Mouse (Mus musculus) left cerebral cortex, adult 9 months (tissue): ENCODE measurements around the gene Tspyl1.
A peak's percentile ranks its signal among the peaks of the same experiment; 100 is the strongest.
"Not testable (repeated sequence)": the region's sequence is repeated elsewhere in the genome, so short reads cannot be mapped to it uniquely, and the experiment has no call there.

Experiments
- DNase-seq, 2 experiments: peaks; one replicate each; pipeline ENCODE4 v3.0.0; 2022; ENCODE audit warnings: low spot score in 2 of 2

The Tspyl1 gene

DNA sequence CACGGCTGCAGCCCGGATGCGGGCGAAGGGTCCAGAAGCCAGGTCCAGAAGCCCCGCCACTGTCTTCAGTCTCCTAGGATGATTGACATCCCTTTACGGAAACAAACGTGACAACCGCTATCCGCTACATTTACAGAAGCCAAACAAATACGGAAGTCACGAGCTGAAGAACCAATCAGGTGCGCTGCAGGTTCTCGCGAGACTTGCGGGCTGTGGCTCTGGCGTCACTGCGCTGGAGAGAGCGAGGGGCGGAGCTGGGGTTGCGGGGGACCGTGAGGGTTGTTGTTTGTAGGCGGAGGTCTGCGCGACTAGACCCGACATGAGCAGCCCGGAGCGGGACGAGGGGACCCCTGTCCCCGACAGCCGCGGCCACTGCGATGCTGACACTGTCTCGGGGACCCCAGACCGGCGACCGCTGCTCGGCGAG lies at the start of gene Tspyl1:
Tspyl1 (plus strand) TSS at position 229 of the 427 bp plus-strand sequence.
- peak; percentile 91 to 98 for DNase-seq

DNA sequence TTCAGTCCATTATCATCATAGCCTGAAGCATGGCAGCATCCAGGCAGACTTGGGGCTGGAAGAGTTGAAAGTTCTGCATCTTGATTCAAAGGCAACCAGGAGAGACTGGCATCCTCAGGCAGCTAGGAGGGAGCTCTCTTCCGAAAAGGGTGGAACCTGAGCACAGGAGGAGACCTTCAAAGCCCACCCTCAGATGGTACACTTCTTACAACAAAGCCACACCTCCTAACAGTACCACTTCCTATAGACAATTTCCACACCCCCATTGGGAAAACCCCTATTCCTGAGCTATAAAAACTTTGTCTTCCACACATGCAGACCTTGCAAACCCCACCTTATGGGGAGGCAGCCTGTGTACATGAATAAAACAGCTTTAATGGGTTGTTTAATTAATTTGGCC lies 48.6 kb upstream of the Tspyl1 start:
- DNase-seq = no peak

DNA sequence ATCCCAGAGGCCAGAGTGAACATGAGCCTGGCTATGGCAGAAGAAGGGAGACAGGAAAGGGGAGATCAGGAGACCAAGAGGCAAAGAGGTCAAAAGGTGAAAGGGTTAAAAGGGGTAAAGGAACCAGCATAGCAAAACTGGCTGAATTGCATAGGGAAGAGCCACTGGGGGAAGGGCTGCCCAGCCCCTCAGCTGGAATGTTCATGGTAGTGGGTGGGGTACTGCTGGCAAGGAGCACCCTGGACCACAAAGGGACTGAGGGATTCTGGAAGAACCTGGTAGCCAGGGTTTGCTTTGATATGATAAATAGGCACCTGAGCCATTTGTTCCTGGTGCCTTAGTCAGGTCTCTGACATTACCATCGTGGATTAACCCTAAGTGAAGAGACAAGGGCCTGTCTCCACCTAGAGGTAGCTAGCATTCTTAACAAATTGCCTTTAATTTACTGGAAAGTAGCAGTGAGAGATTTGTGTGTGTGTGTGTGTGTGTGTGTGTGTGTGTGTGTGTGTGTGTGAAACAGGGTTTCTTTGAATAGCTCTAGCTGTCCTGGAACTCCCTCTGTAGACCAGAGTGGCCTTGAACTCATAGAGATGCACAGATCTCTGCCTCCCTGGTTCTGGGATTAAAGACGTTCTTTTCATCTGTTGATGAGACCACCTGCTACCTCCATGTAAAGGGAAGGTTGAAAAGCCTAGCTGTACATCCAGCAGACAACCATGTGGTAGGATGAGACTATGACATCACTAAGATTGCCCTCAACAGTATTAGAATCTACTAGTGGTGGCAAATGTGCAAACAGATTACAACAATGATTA lies 47.9 kb upstream of the Tspyl1 start:
- no peak for DNase-seq

DNA sequence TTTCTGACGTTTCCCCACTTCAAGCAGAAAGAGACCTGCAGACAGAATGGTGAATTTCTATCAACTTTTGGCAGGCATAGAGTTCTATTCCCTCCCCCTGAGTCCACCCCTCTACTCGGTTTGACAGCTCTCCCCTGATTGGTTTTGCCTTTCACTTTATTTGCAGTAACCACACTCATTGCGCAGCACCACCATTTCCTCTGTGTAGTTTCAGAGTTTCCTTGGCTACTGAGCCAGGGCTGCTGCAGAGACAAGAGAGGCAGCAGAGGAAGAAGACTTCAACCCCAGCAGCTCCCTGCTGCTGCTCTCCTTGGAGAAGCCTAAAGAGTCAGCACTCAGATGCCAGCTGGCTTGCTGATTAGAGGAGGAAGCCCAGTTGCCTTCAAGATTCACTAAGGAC lies 46.6 kb upstream of the Tspyl1 start:
- DNase-seq = no peak

DNA sequence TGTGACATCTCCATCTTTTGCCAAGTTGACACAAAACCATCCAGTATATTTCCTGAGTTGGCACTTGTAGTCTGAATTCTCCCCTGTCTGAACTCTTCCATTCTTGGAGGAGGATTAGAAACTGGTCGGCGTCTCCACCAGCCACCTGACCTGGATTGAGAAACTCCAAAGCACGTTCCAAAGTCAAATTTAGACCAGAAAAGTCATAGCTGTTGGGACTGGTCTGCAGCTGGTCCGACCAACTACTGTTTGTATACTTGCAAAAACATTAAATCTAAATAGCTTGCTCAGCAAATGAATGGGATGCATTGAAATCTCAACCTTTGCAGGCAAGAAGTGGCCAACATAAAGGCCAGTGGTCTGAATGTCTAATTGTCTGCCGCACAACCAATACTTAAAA lies 45.4 kb upstream of the Tspyl1 start:
- DNase-seq = no peak

DNA sequence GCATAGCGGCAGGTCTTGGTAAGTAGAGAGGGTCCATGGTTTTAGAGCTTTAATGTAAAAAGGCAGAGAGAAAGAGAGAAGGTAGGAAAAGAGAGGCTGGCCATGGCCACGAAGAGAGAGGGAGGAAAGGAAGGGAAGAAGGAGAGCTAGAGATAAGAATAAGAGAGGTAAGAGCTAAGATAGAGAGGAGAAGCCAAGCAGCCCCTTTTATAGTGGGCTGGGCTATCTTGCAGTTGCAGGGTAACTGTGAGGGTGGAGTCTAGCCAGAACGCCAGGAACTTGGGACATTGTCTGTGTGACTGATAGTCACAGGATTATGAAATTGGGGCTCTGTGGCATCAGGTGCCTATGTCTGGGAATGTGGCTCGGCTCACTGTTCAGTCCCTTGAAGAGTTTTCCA lies 43.5 kb upstream of the Tspyl1 start:
- DNase-seq = no peak

DNA sequence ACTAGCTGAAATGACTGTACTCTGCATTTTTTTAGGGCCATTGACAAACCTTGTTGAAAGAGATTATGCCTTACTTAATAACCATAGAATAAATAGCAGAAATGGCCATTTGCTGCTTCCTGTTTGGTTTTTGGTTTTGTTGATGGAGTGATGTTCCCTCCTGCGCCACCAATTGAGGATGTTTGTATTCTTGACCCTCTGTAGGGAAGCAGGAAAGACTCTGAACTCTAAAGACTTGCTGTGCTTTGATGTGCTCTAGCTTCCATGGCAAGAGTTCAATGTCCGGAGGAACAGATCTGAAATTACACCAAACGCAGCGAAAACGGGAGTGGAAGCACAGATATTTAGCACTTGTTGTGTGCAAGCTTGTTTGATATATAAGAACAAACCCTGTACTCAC lies 37.2 kb upstream of the Tspyl1 start:
- DNase-seq = no peak

DNA sequence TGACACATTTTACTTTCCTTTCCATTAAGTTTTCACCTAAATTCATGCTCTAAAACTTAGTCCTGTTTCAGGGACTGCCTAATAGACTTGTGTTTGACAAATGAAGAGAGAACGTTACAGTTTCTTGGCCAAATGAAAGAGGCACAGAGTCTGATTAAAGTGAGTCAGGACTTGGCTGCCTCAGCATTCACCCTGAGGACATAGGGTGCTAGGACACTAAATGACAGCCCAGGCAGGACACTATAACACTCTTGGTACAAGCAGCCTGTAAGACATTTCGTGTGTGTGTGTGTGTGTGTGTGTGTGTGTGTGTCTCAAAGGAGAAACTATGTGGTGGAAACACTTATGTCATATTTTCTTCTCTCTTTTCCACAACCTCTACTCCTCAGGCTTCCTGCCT lies 35.9 kb upstream of the Tspyl1 start:
- no peak for DNase-seq

DNA sequence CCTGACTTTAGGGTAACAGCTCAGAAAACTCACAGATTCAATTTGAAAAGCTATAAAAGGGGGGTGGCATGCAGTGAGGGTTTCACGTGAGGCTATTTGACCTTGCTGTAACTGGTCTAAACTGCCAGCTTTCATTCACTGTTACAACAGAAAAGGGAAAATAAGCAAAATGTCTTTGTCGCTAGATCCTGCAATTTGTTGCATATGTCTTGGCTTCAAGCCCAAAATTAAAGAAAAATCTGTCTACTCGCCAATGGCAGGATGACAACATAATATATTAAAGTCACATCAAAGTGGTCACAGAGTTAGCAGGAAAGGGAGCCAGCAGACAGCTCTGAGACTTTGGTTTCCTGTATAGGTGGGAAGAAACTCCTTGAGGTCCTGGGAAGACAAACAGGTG lies 34.2 kb upstream of the Tspyl1 start:
- DNase-seq = no peak

DNA sequence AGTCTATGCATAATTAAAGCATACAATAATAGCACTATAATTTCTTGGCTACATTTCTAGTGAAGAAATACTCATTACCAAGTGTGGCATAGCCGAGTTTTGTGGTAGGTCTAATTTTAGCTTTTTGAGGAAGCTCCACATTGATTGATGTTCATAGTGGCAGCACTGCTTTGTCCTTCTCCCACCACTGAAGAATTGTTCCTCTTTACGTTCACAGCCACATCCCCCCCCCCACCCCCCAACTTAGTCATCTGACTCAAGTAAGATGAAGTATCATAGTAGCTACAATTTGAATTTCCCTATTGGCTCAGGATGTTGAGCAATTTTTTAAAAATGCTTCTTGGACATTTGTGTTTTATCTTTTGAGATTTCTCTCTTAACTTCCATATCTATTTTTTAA lies 32.4 kb upstream of the Tspyl1 start:
- no peak for DNase-seq

DNA sequence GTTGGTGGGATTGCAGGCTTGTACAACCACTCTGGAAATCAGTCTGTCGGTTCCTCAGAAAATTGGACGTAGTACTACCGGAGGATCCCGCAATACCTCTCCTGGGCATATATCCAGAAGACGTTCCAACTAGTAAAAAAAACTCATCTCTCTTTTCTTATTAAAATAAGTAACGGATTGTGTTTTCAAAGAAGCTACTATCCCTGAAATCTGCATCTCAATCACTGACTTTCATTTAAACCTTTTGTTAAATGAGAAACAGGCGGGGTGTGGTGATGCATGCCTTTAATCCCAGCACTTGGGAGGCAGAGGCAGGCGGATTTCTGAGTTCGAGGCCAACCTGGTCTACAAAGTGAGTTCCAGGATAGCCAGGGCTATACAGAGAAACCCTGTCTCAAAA lies 29.2 kb upstream of the Tspyl1 start:
- DNase-seq = not testable (repeated sequence)

DNA sequence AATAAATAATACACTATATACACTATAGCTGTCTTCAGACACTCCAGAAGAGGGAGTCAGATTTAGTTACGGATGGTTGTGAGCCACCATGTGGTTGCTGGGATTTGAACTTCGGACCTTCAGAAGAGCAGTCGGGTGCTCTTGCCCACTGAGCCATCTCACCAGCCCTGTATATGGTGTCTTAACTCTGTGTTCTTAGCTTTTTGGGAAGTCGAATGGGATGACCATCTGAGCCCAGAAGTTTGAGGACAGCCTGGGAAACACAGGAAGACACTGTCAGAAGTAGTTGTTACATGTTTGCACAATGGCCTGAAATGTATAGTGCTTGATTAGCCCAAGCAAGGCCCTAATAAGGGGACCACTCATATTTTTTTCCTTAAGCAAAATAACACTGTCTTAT lies 16.9 kb upstream of the Tspyl1 start:
- DNase-seq = no peak

DNA sequence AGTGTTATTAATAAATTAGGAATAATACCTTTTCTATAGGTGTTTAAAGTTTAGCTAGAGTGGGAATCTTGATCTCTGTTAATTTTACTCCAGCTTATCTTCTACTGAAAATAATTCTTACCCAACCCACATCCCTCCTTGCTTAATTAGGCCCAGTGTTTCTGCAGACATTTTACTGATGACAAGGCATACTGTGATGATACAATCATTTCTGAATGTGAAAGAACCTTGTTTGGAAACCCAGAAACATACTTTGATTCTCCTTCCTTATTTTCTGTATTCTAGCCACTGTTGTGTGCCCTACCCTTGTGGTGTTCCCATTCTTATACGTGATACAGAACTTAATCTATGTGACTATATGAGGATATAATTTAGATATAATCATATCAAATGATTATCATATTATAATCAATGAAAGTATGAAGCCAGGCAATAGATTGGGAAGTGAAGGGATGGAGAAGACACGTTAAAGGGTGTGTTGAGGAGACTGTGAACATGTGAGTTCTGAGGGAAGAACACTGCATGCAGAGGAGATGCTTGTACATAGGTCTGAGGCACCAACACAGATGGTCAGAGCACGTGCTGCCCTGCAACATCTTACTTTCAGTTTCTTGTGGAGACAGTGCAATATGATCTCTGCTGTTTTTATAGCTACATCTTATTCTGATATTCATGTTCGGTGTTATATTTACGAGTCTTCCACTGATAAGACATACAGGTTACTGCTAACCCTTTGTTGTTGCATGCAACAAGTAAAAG lies 14.5 kb upstream of the Tspyl1 start:
- DNase-seq = no peak

DNA sequence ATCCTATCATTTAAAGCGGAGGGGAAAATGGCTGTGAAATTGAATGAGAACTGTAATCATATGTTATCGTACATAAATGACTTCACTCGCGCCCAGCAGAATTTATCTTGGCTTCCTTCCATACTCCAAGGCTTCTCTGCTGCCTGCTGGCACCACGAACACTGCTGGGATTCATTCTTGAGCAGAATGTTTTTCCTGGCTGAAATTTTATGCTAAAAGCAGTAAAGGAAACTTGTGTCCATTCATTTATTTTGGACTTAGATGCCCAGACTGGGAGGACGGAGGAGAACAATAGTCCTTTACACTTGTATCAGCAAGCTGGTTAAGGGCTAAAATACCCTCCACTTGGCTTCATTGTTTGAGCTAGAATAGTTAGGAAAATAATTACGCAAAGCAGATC lies 10.3 kb upstream of the Tspyl1 start:
- peak in 1 of 2 experiments; percentile 16 for DNase-seq

DNA sequence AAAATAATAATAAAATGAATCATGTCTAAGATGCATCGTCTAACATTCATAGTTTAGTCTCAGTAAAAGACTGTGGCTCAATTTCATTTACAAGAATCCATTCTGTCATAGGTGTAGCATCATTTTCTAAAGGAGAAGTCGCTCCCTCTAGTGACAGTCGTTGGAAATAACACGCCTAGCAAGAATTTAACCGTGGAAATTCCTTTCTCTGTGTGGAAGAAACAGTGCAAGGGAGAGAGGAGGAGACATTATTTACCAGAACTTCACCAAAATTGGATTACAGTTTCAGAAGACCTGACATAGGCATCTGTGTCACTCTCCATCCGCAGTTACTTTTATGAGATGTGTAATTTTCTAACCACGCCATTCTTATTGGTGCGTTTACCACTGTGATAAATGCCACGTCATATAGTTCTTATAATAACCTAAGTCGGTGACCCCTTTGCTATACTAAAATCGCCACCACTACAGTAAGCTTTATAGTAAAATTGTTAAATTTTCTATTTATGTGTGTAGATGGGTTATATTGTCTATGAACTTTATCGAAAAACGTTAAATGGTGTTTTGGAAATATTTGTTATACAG lies 1.3 kb upstream of the Tspyl1 start:
- peak in 1 of 2 experiments; percentile 81 for DNase-seq

DNA sequence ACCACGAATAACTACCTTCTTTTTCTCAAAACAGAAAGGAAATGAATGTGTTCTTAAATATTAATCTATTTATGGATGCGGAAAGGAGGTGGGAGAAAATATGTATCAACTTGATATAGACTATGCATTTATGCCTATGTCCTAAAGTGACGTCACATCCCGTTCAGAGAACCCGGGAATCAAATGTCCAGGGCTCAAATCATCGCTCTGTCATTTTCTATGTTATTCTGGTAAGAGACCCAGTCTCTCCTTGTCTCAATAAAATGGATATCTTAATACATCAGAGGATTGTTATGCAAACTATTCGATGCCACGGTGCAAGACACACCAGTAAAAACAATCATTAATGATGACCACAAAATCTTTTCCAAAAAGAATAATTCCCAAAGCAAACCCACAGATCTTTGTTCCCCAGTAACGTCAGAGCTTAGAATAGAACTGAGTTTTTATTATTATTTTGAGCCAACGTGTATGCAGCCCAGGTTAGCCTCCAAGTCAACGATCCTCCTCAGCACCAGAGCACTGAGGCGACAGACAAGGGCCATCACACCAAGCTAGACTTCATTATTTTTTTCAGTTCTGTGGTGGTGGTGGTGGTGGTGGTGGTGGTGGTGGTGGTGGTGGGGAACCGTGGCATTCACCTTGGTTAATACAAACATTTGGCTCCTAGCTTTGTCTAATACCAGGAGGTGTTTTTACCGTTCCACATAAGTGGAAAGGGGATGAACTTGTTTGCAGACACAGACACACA lies 604 bp upstream of the Tspyl1 start:
- peak in 1 of 2 experiments; percentile 23 for DNase-seq

DNA sequence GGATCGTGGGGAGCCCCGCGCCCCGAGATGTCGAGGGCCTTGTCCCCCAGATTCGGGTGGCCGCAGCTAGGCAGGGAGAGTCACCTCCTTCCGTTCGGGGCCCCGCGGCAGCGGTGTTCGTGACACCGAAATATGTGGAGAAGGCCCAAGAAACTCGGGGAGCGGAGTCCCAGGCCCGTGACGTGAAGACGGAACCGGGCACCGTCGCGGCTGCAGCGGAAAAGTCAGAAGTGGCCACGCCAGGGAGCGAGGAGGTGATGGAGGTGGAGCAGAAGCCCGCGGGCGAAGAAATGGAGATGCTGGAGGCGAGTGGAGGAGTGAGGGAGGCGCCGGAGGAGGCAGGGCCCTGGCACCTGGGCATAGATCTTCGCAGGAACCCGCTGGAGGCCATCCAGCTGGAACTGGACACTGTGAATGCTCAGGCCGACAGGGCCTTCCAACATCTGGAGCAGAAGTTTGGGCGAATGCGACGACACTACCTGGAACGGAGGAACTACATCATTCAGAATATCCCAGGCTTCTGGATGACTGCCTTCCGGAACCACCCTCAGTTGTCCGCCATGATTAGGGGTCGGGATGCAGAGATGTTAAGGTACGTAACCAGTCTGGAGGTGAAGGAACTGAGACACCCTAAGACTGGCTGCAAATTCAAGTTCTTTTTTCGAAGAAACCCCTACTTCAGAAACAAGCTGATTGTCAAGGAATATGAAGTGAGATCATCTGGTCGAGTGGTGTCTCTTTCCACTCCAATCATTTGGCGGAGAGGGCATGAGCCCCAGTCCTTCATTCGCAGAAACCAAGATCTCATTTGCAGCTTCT lies 639 bp downstream of the Tspyl1 start:
- DNase-seq = peak in 1 of 2 experiments; percentile 53

DNA sequence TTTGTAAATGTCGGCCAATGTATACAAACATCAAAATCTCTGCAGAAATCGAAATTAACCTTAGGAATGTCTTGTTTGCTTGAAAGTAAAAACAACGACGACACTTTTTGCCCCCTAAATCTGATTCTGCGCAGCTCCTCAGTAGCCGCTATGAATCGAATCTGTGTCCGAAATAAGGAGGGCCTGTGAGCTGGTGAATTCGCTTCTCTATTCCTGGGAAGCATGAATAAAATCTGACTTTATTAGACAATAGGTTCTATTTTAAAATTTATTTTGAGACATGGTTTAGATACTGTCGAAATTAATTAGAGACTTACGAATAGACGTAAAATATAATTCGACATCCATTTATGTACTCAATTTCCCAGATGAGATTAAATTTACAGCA lies 14.9 kb downstream of the Tspyl1 start:
- DNase-seq = no peak

DNA sequence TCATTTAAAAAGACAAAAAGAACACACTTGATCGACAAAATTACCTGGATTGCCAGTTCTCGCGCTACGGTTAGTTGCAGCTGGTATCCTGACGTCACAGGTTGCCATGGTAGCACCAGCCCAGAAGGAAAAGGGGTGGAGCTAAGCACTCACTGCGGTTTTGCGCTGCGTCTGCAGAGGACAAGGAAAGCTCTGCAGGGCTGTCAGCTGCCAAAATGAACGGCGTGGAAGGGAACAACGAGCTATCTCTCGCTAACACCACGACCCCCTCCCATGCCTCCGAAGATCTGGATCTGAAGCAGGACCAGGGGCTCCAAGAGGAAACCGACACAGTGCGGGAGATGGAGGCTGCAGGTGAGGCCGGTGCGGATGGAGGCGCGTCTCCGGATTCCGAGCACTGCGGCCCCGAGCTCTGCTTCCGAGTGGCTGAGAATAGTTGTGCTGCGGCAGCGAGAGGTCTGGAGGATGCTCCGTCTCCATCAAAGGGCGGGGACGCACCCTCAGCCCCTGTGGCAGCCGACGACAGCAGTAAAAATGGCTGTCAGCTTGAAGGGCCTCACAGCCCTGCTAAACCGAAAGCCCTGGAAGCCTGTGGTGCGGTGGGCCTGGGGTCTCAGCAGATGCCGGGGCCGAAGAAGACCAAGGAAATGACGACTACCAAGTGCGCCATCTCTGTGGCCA lies 15.4 kb downstream of the Tspyl1 start, which contains the start of gene Tspyl4:
Tspyl4 (plus strand) TSS at position 144 of the 681 bp plus-strand sequence.
- DNase-seq = peak; percentile 87 to 96

DNA sequence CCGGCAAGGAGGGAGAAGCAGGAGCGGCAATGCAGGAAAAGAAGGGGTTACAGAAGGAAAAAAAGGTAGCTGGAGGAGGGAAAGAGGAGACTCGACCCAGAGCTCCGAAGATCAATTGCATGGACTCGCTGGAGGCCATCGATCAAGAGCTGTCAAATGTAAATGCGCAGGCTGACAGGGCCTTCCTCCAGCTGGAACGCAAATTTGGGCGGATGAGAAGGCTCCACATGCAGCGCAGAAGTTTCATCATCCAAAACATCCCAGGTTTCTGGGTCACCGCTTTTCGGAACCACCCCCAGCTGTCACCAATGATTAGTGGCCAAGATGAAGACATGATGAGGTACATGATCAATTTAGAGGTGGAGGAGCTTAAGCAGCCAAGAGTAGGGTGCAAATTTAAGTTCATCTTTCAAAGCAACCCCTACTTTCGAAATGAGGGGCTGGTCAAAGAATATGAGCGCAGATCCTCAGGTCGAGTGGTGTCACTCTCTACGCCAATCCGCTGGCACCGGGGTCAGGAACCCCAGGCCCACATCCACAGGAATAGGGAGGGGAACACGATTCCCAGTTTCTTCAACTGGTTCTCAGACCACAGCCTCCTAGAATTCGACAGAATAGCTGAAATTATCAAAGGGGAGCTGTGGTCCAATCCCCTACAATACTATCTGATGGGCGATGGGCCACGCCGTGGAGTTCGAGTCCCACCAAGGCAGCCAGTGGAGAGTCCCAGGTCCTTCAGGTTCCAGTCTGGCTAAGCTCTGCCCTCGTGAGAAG lies 16.2 kb downstream of the Tspyl1 start:
- peak in 1 of 2 experiments; percentile 43 for DNase-seq
